Mouse (Mus musculus) spleen, postnatal 4 days (tissue): ENCODE results near the gene Gm9821.
A peak's percentile ranks its signal among the peaks of the same experiment; 100 is the strongest.

Source experiments
- DNase-seq, 2 experiments: peaks; one replicate each; pipeline ENCODE4 v3.0.0; 2022; ENCODE audit warnings: low spot score in 2 of 2

The Gm9821 gene

GRCm38 (mm10) chr2:91926949-91927348, 18.6 kb upstream of the Gm9821 start, which contains the start of gene Chrm4:
Gene Chrm4, plus strand, starts transcription at chr2:91927249.
- DNase-seq: no peak

DNA sequence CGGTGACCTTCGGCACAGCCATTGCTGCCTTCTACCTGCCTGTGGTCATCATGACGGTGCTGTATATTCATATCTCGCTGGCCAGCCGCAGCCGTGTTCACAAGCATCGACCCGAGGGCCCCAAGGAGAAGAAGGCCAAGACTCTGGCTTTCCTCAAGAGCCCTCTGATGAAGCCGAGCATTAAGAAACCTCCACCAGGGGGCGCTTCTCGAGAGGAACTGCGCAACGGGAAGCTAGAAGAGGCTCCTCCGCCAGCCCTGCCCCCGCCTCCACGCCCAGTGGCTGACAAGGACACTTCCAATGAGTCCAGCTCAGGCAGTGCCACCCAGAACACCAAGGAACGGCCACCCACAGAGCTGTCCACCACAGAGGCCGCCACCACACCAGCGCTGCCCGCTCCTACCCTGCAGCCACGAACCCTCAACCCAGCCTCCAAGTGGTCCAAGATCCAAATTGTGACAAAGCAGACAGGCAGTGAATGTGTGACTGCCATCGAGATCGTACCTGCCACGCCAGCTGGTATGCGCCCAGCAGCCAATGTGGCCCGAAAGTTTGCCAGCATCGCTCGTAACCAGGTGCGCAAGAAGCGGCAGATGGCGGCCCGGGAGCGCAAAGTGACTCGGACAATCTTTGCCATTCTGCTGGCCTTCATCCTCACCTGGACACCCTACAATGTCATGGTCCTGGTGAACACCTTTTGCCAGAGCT, 17.5 kb upstream of the Gm9821 start:
- peak; percentile 78 to 95 for DNase-seq

DNA sequence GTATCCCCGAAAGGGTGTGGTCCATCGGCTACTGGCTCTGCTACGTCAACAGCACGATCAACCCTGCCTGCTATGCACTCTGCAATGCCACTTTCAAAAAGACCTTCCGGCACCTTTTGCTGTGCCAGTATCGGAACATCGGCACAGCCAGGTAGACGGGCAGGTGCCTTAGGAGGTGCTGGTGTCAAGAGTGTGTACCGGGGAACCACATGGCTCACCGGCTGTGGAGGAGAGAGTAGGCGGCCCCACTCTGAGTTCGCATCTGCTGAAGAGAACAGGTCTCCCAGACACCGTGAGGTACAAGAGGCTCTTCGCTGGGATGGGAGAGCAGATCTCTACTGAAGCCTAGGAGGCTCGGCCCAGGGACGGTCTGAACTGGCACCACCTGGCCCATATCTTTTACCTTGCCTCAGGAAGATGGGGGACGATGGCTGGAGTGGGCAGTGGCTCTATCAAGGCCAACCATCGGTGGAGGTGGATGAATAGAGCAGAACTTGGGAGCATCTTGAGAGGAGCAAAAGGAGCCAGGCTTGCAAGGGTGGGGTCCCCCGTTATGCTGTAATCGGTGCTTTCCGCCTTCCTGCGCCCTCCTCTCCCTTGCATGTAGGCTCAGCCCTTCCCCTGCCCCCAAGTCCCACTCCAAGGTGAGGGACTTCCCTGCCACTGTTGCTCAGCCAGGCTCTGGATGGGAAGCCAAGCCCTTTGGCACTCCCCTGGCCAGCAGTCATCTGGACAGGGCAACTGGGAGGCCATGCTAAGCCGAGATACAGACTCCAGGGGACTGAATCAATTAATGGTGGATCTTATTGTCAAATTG, 16.8 kb upstream of the Gm9821 start:
- DNase-seq: no peak

DNA sequence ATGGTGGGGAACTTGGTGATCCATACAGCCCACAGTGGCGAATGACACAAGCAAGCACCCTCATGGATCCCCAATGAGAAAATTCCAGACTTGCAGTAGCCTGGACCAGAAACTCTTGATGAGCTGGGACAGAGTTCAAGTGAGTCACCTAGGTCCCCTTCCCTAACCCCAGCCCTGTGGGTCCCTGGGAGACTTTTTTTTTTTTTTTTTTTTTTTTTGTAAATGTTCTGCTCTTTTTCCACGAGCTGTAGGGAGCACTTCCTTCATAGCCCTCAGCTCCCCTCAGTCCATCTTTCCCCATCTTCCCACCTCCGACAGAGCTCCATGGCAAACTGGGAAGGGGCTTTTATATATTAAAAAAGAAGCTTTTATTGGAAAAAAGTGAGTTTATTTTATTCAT, 16.0 kb upstream of the Gm9821 start:
- no peak for DNase-seq

- DNase-seq: peak in 1 of 2 experiments; percentile 74
These were observed 15.6 kb upstream of the Gm9821 start for GRCm38 (mm10) chr2:91929936-91930335.

DNA sequence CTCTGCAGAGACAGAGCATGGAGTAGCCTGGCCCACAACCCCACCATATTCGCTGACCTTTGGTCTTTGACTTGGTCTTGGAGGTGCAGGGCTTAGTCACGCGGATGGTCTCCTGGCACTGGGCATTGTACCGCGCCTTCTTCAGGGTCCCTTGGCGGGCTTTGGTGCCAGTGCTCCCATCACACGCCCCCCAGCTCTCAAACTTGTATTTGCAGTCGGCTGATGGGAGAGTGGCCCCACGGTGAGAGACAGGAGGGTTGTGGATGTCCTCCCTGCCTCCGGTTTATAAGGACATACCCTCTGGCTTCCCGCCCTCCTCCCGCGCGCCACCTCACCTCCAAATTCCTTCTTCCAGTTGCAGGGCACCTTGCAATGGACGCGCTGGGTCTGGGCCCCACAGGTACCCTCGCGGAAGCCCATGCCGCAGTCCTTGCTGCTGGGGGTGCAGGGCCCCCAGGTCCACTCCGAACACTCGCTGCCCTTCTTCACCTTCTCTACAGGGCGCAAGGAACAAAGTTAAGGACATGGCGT, 14.7 kb upstream of the Gm9821 start:
- no peak for DNase-seq

- DNase-seq: peak in 1 of 2 experiments; percentile 66
These were observed 14.0 kb upstream of the Gm9821 start for GRCm38 (mm10) chr2:91931328-91932159.

DNA sequence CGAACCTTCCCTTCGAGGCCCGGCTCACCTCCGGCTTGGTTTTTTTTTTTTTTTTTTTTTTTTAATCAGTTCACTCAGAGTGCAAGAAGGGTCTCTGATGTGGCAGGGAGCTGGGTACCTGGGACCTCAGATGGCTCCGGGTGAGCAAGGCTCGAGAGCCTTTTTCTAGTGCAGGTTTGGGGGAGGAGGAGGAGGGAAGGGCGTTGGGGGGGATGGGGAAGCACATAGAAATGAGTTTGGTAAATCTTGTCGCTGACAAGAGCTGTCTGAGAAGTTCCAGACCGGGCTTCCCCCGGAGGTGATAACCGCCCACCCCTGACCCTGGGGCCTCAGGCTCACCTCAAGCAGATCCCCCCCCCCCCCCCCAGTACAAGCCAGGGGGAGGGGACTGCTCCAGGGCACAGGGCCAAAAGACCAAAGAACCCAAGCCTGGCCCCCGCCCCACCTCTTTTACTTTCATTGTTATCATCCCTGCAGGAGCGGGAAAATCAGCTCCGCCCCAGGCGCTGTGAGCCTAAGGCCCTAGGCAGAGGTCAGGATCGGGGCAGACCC, 13.3 kb upstream of the Gm9821 start, which contains the start of gene Mdk:
Gene Mdk (minus strand): TSS at position 138 of the 552 bp plus-strand sequence.
- peak in 1 of 2 experiments; percentile 56 for DNase-seq

DNA sequence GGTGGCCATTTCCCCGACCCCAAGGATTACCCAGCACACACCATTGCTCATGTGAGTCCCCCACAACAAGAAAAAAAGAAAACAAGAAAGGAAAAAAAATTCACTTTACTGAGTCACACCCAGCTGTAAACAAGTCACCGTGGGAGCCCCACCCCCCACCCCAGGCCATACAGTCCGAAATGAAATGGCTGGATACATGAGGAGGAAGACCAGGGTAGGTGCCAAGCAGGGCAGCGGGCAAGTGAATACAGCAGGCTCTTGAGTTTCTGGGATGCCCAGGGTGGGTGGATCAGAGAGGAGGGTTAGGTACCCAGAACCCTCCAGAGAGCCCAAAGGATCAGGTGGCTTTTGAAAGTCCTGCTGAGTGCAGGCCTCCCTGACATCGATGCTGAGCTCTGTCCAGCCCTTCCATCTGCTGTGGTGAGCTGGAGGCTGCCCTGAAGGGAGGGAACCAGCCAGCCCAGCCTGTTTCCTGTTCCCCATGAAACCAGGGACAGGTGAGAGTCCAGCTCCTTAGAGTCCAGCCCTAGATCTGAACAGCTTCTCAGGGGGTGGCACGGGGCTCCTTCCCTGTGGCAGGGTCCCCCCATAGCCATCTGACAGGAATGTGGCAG, 12.7 kb upstream of the Gm9821 start:
- DNase-seq: peak in 1 of 2 experiments; percentile 59

GRCm38 (mm10) chr2:91933471-91933870, 12.0 kb upstream of the Gm9821 start:
- no peak for DNase-seq

DNA sequence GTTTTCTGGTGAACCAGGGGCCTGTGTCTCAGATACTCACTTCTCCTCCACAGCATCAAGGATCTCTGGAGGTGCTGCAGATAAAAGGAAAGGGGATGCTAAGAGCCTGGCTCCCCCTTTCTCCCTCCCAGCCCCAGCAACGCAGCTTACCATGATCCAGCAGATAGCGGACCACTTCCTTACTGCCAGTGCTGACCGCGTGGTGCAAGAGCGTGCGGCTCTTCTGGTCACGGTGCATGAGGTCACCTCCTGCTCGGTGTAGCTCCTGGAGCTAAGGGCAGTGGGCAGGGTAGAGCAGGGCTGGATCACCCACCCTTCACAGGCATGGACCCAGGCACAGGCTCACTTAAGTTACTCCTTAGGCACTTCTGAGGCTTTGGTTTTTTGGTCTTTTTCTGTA, 11.5 kb upstream of the Gm9821 start:
- DNase-seq: no peak

DNA sequence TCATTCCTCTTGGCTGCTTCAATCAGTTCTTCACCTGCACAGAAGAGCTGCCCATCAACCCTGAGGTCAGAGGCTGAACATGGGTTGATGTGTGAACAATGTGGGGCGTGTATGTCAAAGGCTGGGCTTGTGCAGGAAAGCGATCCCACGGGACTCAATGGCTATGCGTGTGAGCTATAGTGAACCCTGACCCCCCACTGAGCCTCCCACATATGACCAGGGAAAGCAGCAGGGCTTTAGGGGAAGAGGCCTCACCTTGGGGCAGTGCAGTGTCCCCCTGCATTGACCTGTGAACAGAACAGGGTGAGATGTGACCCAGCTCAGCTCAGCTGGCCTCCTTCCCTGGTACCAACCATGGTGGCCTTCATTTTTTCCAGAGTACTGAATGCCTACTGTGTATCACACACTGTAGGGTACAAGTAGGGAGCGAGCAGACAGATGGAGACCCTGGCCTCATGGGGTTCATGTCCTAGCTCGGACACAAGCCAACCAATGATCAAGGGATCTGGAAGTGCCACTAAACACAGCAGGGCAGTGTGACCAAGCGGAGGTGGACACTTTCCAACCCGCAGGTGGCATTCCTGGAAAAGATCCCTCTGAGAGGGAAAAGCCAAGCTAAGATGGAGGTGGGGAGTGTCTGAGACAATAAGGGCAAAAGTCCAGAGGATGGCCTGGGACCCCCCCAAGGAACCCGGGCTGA, 10.5 kb upstream of the Gm9821 start:
- no peak for DNase-seq

- no peak for DNase-seq
These were observed 9.3 kb upstream of the Gm9821 start for GRCm38 (mm10) chr2:91936154-91936553.

DNA sequence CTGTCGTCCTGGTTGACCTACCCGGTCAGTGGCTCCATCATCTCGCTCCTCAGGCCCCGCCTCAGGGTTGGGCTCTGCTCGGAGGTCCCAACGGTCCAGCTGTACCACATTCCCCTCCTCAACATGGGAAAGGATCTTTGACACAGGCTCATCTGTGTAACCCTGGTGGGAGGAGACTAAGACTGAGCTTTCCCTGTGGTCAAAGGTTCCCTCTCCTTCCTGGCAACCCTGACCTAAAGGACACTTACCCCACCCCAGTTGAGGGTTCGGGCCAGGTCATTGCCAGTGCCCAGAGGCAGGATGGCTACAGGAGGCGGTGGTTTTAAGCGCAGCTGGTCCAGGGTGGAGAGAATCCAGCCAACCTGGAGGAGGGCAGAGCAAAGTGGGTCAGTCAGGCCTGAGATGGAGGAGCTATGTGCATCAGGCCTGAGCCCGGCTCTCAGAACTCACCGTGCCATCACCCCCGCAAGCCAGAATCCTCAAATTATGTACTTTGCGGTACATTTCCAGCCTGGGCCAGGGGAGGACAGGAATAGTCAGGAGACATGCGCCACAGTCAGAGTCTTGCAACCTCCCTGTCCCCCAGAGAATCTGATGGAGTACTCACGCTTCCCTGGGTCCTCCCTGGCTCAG, 6.1 kb upstream of the Gm9821 start:
- DNase-seq: no peak

GRCm38 (mm10) chr2:91942356-91942755, 3.1 kb upstream of the Gm9821 start:
- DNase-seq: no peak

DNA sequence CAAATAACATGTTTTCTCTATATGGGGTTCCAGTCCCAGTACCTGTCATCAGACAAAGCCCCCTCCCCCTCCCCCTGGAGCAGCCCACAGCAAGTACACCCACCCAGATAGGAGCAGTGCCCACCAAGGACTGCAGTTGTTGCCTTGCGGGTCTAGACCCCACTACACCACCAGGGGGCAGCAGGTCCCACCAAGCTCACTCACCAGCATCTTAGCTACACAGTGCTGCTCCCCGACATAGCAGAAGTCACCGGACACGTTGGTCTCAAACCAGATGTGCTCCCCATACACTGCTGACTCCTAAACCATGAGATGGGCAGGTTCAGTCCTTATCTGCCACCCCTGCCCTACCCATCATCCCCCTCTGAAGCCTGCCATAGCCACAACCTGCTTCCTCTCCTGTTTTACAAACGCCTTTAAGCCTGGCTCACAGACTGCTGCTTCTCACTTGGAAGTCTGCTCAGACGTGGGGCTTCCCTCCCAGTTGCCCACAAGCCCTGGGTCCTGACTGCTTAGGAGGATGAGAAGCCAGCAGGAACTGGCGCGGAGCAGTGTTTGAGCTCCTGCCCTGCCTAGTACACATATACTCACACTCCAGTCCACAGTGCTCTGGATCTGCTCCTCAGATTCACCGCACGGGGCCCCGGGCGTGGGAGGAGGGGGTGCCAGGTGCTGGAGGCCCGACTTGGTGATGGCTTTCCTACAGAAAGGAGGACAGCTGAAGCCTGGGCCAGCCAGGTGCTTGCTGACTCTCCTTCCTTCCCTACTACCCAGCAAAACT, 1.1 kb upstream of the Gm9821 start:
- peak; percentile 79 to 92 for DNase-seq

DNA sequence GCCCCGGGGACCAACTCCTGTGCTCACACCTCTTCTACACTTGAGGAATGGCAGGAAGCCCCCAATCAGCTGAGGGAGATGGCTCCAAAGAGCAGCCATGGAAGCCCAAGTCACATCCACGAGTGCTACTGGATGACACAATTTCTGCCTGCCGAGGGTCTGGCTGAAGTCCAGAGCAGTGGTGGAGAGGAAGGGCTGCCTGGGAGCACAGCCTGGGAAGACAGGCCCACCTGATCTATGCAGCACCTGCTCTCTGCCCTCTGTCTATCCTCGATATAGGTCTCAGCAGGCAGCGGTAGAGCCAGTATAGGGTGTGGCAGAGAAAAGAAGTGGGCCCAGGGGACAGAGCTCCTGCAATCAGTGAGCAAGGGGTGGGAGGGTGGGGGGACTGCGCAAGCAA, 1.3 kb downstream of the Gm9821 start:
- DNase-seq: no peak

DNA sequence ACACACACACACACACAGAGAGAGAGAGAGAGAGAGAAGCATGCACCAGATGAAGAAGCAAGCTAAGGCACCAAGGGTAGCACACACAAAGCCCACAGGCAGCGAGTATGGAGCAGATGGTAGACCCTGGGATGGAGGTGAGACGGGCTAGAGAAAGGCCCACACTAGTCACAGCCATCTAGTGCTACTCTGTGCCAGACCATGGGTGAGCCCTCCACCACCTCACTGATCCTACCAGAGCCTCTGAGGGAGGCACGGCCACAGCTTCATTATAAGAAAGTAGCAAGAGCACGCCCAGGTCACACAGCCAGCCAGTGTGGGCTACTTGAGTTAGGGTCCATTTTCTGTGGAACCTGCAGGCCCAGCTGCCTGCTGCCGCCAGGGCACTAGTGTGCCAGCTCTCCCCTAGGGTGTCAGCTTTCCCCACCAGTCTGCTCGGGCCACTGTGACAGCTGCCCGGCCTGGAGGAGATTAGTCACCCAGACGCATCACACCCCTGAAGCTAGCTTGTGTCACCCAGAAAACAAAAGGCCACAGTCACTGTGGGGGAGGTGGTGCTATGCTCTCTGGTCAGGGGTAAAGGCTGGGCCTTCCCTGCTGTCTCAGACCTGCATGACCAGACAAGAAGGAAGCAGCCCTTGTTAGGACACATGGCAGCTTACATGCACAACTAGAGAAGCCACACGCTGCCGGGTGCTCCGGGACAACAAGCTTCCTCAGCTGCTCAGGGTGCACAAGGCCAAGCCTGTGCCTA, 2.1 kb downstream of the Gm9821 start:
- DNase-seq: no peak

GRCm38 (mm10) chr2:91948151-91948509, 2.6 kb downstream of the Gm9821 start:
- DNase-seq: no peak
